Mouse (Mus musculus) common myeloid progenitor, adult 5-6 weeks (primary cell): ENCODE measurements around the gene Rplp0. TPM values are rescaled to one million over a fixed set of nuclear protein-coding genes. Genes with fewer than 3 reads are reported as not detected.
A peak's percentile ranks its signal among the peaks of the same experiment; 100 is the strongest.
"Not testable (repeated sequence)": the region's sequence is repeated elsewhere in the genome, so short reads cannot be mapped to it uniquely, and the experiment has no call there.

ENCODE experiments used
- ATAC-seq: replicated peaks from 2 replicates; pipeline ENCODE4 v1.8.0; 2016; ENCODE audit warnings: low read depth, mild to moderate bottlenecking, moderate TSS enrichment, inconsistent platforms; ENCODE audit not compliant: poor library complexity, severe bottlenecking
- total RNA-seq: library from RNA; stranded (forward); fragments of 200-1000, 187-1606 nt; gene quantifications from 2 replicates; pipeline ENCODE4 v1.2.3, GENCODE M21; 2017

The Rplp0 gene
- total RNA-seq, 1 experiment from 2014 or later, result 1,794 TPM

- peak; percentile 48; the same call in 1 of the 2 replicates for ATAC-seq
These were observed 15.7 kb downstream of the Rplp0 start for GRCm38 (mm10) chr5:115574992-115575391.

- ATAC-seq, result not testable (repeated sequence)
These were observed 18.4 kb downstream of the Rplp0 start for GRCm38 (mm10) chr5:115577686-115578085.

- 0 out of 2 replicates have a peak, but pooled peaks have one; percentile 31 for ATAC-seq
These were observed 19.7 kb downstream of the Rplp0 start for GRCm38 (mm10) chr5:115578922-115579321.

- ATAC-seq, result no peak
These were observed 20.1 kb downstream of the Rplp0 start for GRCm38 (mm10) chr5:115579363-115579762.

- no peak for ATAC-seq
These were observed 21.1 kb downstream of the Rplp0 start for GRCm38 (mm10) chr5:115580229-115581001.

- ATAC-seq, result no peak
These were observed 22.4 kb downstream of the Rplp0 start for GRCm38 (mm10) chr5:115581662-115582061.

GRCm38 (mm10) chr5:115585616-115586015 is 26.3 kb downstream of the Rplp0 start:
- ATAC-seq, result no peak

GRCm38 (mm10) chr5:115586166-115586565 is 26.9 kb downstream of the Rplp0 start:
- no peak for ATAC-seq

- ATAC-seq, result no peak
These were observed 27.5 kb downstream of the Rplp0 start for GRCm38 (mm10) chr5:115586780-115587179.

- ATAC-seq, result peak; percentile 65
These were observed 31.8 kb downstream of the Rplp0 start for GRCm38 (mm10) chr5:115591028-115591427.

GRCm38 (mm10) chr5:115591506-115591905 is 32.2 kb downstream of the Rplp0 start:
- no peak for ATAC-seq

GRCm38 (mm10) chr5:115603561-115603960 is 44.3 kb downstream of the Rplp0 start:
- ATAC-seq, result no peak

- ATAC-seq, result no peak
These were observed 52.3 kb downstream of the Rplp0 start for GRCm38 (mm10) chr5:115611566-115611965.

Other genes with a start within 250 kb of the Rplp0 start
- 74.3 and 92.1 TPM in 2 replicates for gene Srsf9, start 232.3 kb upstream of the Rplp0 start, total RNA-seq
- gene Gatc, start 218.3 kb upstream of the Rplp0 start, total RNA-seq, result 15.0 and 19.9 TPM in 2 replicates
- 18.7 and 19.6 TPM in 2 replicates for gene Triap1, start 218.2 kb upstream of the Rplp0 start, total RNA-seq
- gene Cox6a1, start 210.5 kb upstream of the Rplp0 start, total RNA-seq, result 79.8 and 95.6 TPM in 2 replicates
- not detected in 2 replicates for gene Msi1, start 129.9 kb upstream of the Rplp0 start, total RNA-seq
- not detected in 2 replicates for gene Pla2g1b, start 93.2 kb upstream of the Rplp0 start, total RNA-seq
- 3.6 and 14.3 TPM in 2 replicates for gene Sirt4, start 74.7 kb upstream of the Rplp0 start, total RNA-seq
- gene Pxn, start 52.8 kb upstream of the Rplp0 start, total RNA-seq, result 31.2 and 72.4 TPM in 2 replicates
- 32.6 and 41.8 TPM in 2 replicates for gene Gcn1l1, start 5.8 kb downstream of the Rplp0 start, total RNA-seq
- 38.2 and 38.4 TPM in 2 replicates for gene Rab35, start 72.4 kb downstream of the Rplp0 start, total RNA-seq
- gene Bicdl1, start 172.2 kb downstream of the Rplp0 start, total RNA-seq, result 0.87 and 3.0 TPM in 2 replicates